Mouse (Mus musculus) lung, embryonic 16.5 days (tissue): ENCODE measurements around the gene Mllt3. TPM values are rescaled to one million over a fixed set of nuclear protein-coding genes. Genes with fewer than 3 reads are reported as not detected.

ENCODE experiments used
- ATAC-seq: fragments of 200-750 bp; cut with Nextera tagmentation; 2 replicates; pipeline ENCODE4 v1.8.0; 2017; ENCODE audit warnings: low read depth, mild to moderate bottlenecking, moderate library complexity
- H3K27ac ChIP-seq: fragments of 300-500 bp; sonication (generic); 2 replicates; pipeline ENCODE4 v1.5.1; 2014; ENCODE audit warnings: mild to moderate bottlenecking, control low read depth, low read length
- H3K27me3 ChIP-seq: fragments of 300-500 bp; sonication (generic); 2 replicates; pipeline ENCODE4 v1.6.1; 2014; ENCODE audit warnings: low read depth, low read length, mixed read lengths; ENCODE audit not compliant: control insufficient read depth, insufficient read depth
- H3K36me3 ChIP-seq: fragments of 300-500 bp; sonication (generic); 2 replicates; pipeline ENCODE4 v1.6.1; 2014; ENCODE audit warnings: low read length; ENCODE audit not compliant: control insufficient read depth, insufficient read depth
- H3K4me1 ChIP-seq: fragments of 300-500 bp; sonication (generic); replicated peaks from 2 replicates; pipeline ENCODE4 v1.6.1; 2014; ENCODE audit warnings: low read length, mixed read lengths; ENCODE audit not compliant: control insufficient read depth, insufficient read depth
- H3K4me2 ChIP-seq: fragments of 300-500 bp; sonication (generic); 2 replicates; pipeline ENCODE4 v1.6.1; 2014; ENCODE audit warnings: low read depth, low read length, control low read depth
- H3K4me3 ChIP-seq: fragments of 300-500 bp; sonication (generic); 2 replicates; pipeline ENCODE4 v1.5.1; 2014; ENCODE audit warnings: mild to moderate bottlenecking, low read length, control low read depth
- H3K9ac ChIP-seq: fragments of 300-500 bp; sonication (generic); 2 replicates; pipeline ENCODE4 v1.6.1; 2014; ENCODE audit warnings: low read length, control low read depth
- H3K9me3 ChIP-seq: fragments of 300-500 bp; sonication (generic); 2 replicates; pipeline ENCODE4 v1.6.1; 2016; ENCODE audit warnings: low read length; ENCODE audit not compliant: control insufficient read depth
- WGBS: fragments of 180-500 bp; shearing (Covaris S2); extraction: QIAGEN DNeasy Blood & Tissue Kit; methylation state at CpG from one replicate; pipeline ENCODE4 v1.1.7; 2014; 5-methylcytosine and 5-hydroxymethylcytosine counted together
- polyA plus RNA-seq: library from polyadenylated mRNA; unstranded; fragments of >200 nt; fragmentation: Nextera tagmentation; extraction: Ambion mirVana; gene quantifications from 2 replicates; pipeline ENCODE4 v1.2.1, GENCODE M21; 2015

Mllt3 gene
- polyA plus RNA-seq, 1 experiment from 2014 or later, result 45.1 TPM

DNA sequence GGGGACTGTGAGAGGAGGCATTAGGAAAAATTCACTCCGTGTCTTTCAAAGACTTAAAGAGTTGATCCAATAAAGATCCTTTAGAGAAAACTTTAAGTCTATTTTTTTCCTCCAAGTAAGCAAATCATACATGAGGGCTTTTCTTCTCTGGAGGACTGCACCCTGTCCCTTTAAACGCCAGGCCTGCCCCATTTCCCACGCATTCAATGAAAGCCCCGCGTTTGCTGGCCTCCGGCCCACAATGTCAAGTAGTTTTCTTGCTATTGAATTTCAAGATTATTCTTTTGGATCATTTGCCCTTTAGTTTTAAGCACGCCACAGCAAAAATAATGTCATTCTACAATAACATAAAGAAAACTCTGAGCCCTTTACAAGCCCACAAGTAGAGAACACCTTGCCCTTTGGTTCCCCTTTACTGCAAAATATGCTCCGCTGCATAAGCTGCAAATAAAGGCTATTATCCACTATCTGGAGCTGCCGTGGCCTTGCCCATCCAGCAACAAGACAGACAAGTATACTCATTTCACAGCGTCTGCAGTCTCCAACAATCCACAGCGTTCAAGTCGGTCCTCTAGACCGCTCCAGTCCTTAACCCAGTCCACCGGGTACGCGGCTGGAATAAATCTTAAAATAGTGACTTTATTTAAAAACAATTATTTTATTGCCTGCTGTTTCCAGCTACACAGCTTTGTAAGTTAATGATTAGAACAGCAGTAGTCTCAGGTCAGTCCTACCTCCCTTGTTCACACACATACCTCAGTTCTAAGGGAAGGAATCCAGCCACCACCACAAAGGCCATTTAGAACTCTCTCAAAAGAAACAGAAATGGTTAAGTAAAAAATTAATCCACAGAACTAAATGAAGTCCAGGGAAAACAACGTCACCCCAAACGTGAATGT is 15.5 kb downstream of the Mllt3 start:
- Histone ChIP-seq H3K4me2 (peak overlapping the region; percentile 31), H3K4me3 (peak overlapping the region; percentile 3; the same call in 1 of the 2 replicates), H3K4me1 (peaks cover 22% of the 10 kb centered on the region), H3K36me3 (no peaks in the 10 kb centered on the region), H3K9ac (no peak overlapping the region), H3K9me3 (no peaks in the 10 kb centered on the region), H3K27me3 (no peaks in the 10 kb centered on the region), H3K27ac (peak overlapping the region; percentile 71)
- ATAC-seq, result peak; percentile 67; the same call in 1 of the 2 replicates
- 35% methylated on average over 18 of the region's 18 CpGs for WGBS

- H3K9ac ChIP-seq, result no peak overlapping the region
- 62% methylated on average over 5 of the region's 5 CpGs for WGBS
- ATAC-seq, result no peak
- no peak overlapping the region for H3K4me3 ChIP-seq
- no peak overlapping the region for H3K27ac ChIP-seq
- peaks cover 3% of the 10 kb centered on the region; the same call in 1 of the 2 replicates for H3K36me3 ChIP-seq
- H3K4me2 ChIP-seq, result no peak overlapping the region
- H3K4me1 ChIP-seq, result peaks cover 28% of the 10 kb centered on the region
- H3K27me3 ChIP-seq, result no peaks in the 10 kb centered on the region
- no peaks in the 10 kb centered on the region for H3K9me3 ChIP-seq
Observed at GRCm38 (mm10) chr4:88015765-88016164, 17.4 kb downstream of the Mllt3 start.

- H3K27me3 ChIP-seq, result no peaks in the 10 kb centered on the region
- no peaks in the 10 kb centered on the region for H3K9me3 ChIP-seq
- no peak overlapping the region for H3K27ac ChIP-seq
- H3K4me1 ChIP-seq, result peaks cover 28% of the 10 kb centered on the region
- no peak overlapping the region for H3K4me2 ChIP-seq
- no peak overlapping the region for H3K4me3 ChIP-seq
- 68% methylated on average over 7 of the region's 7 CpGs for WGBS
- H3K36me3 ChIP-seq, result peaks cover 3% of the 10 kb centered on the region; the same call in 1 of the 2 replicates
- H3K9ac ChIP-seq, result no peak overlapping the region
- ATAC-seq, result no peak
Observed at GRCm38 (mm10) chr4:88015261-88015660, 17.9 kb downstream of the Mllt3 start.

- Histone ChIP-seq H3K4me2 (no peak overlapping the region), H3K27me3 (no peaks in the 10 kb centered on the region), H3K9ac (no peak overlapping the region), H3K27ac (no peak overlapping the region), H3K4me1 (peaks cover 18% of the 10 kb centered on the region), H3K36me3 (peaks cover 3% of the 10 kb centered on the region; the same call in 1 of the 2 replicates), H3K4me3 (no peak overlapping the region), H3K9me3 (no peaks in the 10 kb centered on the region)
- no peak for ATAC-seq
- WGBS, result 76% methylated on average over 4 of the region's 4 CpGs
Observed at GRCm38 (mm10) chr4:88012774-88013173, 20.4 kb downstream of the Mllt3 start.

GRCm38 (mm10) chr4:88011870-88012572 is 21.1 kb downstream of the Mllt3 start:
- no peaks in the 10 kb centered on the region for H3K9me3 ChIP-seq
- WGBS, result 59% methylated on average over 4 of the region's 4 CpGs
- no peak overlapping the region for H3K4me3 ChIP-seq
- H3K9ac ChIP-seq, result no peak overlapping the region
- peaks cover 14% of the 10 kb centered on the region for H3K4me1 ChIP-seq
- ATAC-seq, result peak; percentile 54; the same call in 1 of the 2 replicates
- H3K27me3 ChIP-seq, result no peaks in the 10 kb centered on the region
- H3K4me2 ChIP-seq, result no peak overlapping the region
- H3K27ac ChIP-seq, result no peak overlapping the region
- H3K36me3 ChIP-seq, result peaks cover 3% of the 10 kb centered on the region; the same call in 1 of the 2 replicates

DNA sequence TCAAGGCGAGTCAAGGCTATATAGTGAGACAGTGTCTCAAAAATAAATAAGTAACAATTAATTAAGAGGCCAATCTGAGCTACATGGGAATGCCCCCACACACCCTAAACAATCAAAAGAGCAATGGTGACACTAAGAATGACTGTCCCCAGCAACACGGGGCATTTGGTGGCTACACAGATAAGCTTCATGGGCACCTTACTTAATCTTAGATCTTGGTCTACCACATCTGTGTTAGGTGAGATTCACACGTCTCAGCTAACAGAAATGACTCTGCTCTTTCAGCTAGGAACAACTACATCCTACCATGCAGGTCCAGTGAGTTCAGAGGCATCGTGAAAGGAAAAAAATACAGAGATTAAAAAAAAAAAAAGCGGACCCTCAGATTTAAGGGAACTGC is 22.7 kb downstream of the Mllt3 start:
- WGBS, result 83% methylated on average over 5 of the region's 5 CpGs
- ATAC-seq, result no peak
- Histone ChIP-seq H3K36me3 (peaks cover 3% of the 10 kb centered on the region; the same call in 1 of the 2 replicates), H3K9ac (no peak overlapping the region), H3K27ac (no peak overlapping the region), H3K27me3 (no peaks in the 10 kb centered on the region), H3K4me3 (no peak overlapping the region), H3K9me3 (no peaks in the 10 kb centered on the region), H3K4me2 (no peak overlapping the region), H3K4me1 (peaks cover 13% of the 10 kb centered on the region)

GRCm38 (mm10) chr4:88005801-88006200 is 27.4 kb downstream of the Mllt3 start:
- no peak overlapping the region for H3K4me2 ChIP-seq
- no peaks in the 10 kb centered on the region for H3K9me3 ChIP-seq
- peaks cover 11% of the 10 kb centered on the region for H3K4me1 ChIP-seq
- H3K9ac ChIP-seq, result no peak overlapping the region
- WGBS, result 95% methylated on average over 3 of the region's 3 CpGs
- ATAC-seq, result no peak
- H3K36me3 ChIP-seq, result no peaks in the 10 kb centered on the region
- no peak overlapping the region for H3K27ac ChIP-seq
- no peaks in the 10 kb centered on the region for H3K27me3 ChIP-seq
- no peak overlapping the region for H3K4me3 ChIP-seq

- peak; percentile 66; the same call in 1 of the 2 replicates for ATAC-seq
- no peaks in the 10 kb centered on the region for H3K36me3 ChIP-seq
- H3K9me3 ChIP-seq, result no peaks in the 10 kb centered on the region
- peak overlapping the region; percentile 8; the same call in 1 of the 2 replicates for H3K4me2 ChIP-seq
- WGBS, result 23% methylated on average over 9 of the region's 9 CpGs
- H3K4me1 ChIP-seq, result peaks cover 11% of the 10 kb centered on the region
- H3K4me3 ChIP-seq, result no peak overlapping the region
- H3K27ac ChIP-seq, result peak overlapping the region; percentile 61
- no peaks in the 10 kb centered on the region for H3K27me3 ChIP-seq
- no peak overlapping the region for H3K9ac ChIP-seq
Observed at GRCm38 (mm10) chr4:88003159-88003948, 29.8 kb downstream of the Mllt3 start.
